Mouse (Mus musculus) heart, postnatal 25 days (tissue): ENCODE results near the gene Fdxr. TPM values are rescaled to one million over a fixed set of nuclear protein-coding genes. Genes with fewer than 3 reads are reported as not detected.

Experiments
- DNase-seq: peaks from one replicate; pipeline ENCODE4 v3.0.0; 2022; ENCODE audit warnings: low spot score
- intact Hi-C: fragments of 180-260 bp; cut with DNase I; formaldehyde crosslinking; loops from one replicate; pipeline ENCODE4 v1.15.1; 2025
- microRNA-seq: library from miRNA; unstranded; fragments of <30 nt; microRNA quantifications from one replicate; pipeline ENCODE4 v1.2.0, GENCODE M21; 2022
- total RNA-seq, 2 experiments: library from RNA; stranded (reverse); gene quantifications; 2 replicates each; pipeline ENCODE4 v1.2.3; 2021

Gene Fdxr
- total RNA-seq, 2 experiments from 2014 or later, result 7.9 to 8.2 TPM

GRCm38 (mm10) chr11:115223877-115224276, 53.0 kb downstream of the Fdxr start:
- no peak for DNase-seq
- intact Hi-C loops, result no loop called here

GRCm38 (mm10) chr11:115223451-115223850, 53.4 kb downstream of the Fdxr start:
- DNase-seq, result no peak
- intact Hi-C loops, result no loop called here

GRCm38 (mm10) chr11:115222570-115222969, 54.3 kb downstream of the Fdxr start:
- intact Hi-C loops, result no loop called here
- no peak for DNase-seq

GRCm38 (mm10) chr11:115222077-115222476, 54.8 kb downstream of the Fdxr start:
- intact Hi-C loops, result no loop called here
- DNase-seq, result no peak

- no peak for DNase-seq
- intact Hi-C loops, result no loop called here
These were observed 57.2 kb downstream of the Fdxr start for GRCm38 (mm10) chr11:115219685-115220084.

GRCm38 (mm10) chr11:115219263-115219662, 57.6 kb downstream of the Fdxr start:
- intact Hi-C loops, result no loop called here
- peak; percentile 24 for DNase-seq

Small RNA genes lying within 50 kb of the gene (microRNA-seq; reads per million reads assigned to microRNA genes)
- not detected for gene Gm25837

Other genes with a start within 250 kb of the Fdxr start
- gene Cd300ld5, start 239.3 kb downstream of the Fdxr start, total RNA-seq, result 1 to 10 TPM; 1.2 to 1.9 TPM
- gene Cd300ld3, start 228.6 kb downstream of the Fdxr start, total RNA-seq, result 1 to 10 TPM; 9.0 to 9.7 TPM
- gene Cd300e, start 214.9 kb downstream of the Fdxr start, total RNA-seq, result under 1 TPM; 0.28 to 0.42 TPM
- under 1 TPM; 0.67 to 0.75 TPM for gene Rab37, start 185.6 kb downstream of the Fdxr start, total RNA-seq
- under 1 TPM in 1 of 2 experiments, not detected in 1; 0.28 TPM for gene Cd300lf, start 143.1 kb downstream of the Fdxr start, total RNA-seq
- 10 to 100 TPM; 10.1 to 12.9 TPM for gene Slc9a3r1, start 113.7 kb downstream of the Fdxr start, total RNA-seq
- gene Tmem104, start 89.6 kb downstream of the Fdxr start, total RNA-seq, result 10 to 100 TPM; 10.0 to 10.5 TPM
- gene Nat9, start 89.2 kb downstream of the Fdxr start, total RNA-seq, result 10 to 100 TPM; 19.3 to 23.0 TPM
- gene Grin2c, start 9.8 kb downstream of the Fdxr start, total RNA-seq, result under 1 TPM; 0.10 to 0.34 TPM
- gene Fads6, start 20.6 kb upstream of the Fdxr start, total RNA-seq, result 1 to 10 TPM; 1.1 to 1.5 TPM
- gene Otop2, start 30.1 kb upstream of the Fdxr start, total RNA-seq, result not detected
- under 1 TPM in 1 of 2 experiments, not detected in 1; 0.20 TPM for gene Ush1g, start 45.0 kb upstream of the Fdxr start, total RNA-seq
- gene Otop3, start 57.7 kb upstream of the Fdxr start, total RNA-seq, result not detected
- gene Hid1, start 90.7 kb upstream of the Fdxr start, total RNA-seq, result 1 to 10 TPM; 4.2 to 5.4 TPM
- gene Cdr2l, start 104.9 kb upstream of the Fdxr start, total RNA-seq, result 1 to 10 TPM; 5.5 to 6.6 TPM
- gene Mrpl58, start 126.7 kb upstream of the Fdxr start, total RNA-seq, result 100 to 1,000 TPM; 143 to 145 TPM
- gene Atp5h, start 142.9 kb upstream of the Fdxr start, total RNA-seq, result 1,000 to 10,000 TPM; 2,312 to 2,343 TPM
- 10 to 100 TPM; 27.0 to 28.0 TPM for gene Kctd2, start 143.1 kb upstream of the Fdxr start, total RNA-seq
- not detected for gene Trim80, start 163.5 kb upstream of the Fdxr start, total RNA-seq
- not detected for gene Slc16a5, start 185.4 kb upstream of the Fdxr start, total RNA-seq
- 1 to 10 TPM; 1.4 to 2.3 TPM for gene Armc7, start 198.6 kb upstream of the Fdxr start, total RNA-seq
- gene Nt5c, start 214.8 kb upstream of the Fdxr start, total RNA-seq, result 10 to 100 TPM; 13.9 to 14.9 TPM
- gene Jpt1, start 237.3 kb upstream of the Fdxr start, total RNA-seq, result 100 to 1,000 TPM; 121 to 135 TPM